In genomic region chr2:179277887-179278282, GRCm38 (mm10) we compare ENCODE assay signal across 13 mouse cellular contexts.
"Had no signal": no experiment of that assay in that cellular context is flagged by ENCODE, and none has a peak within 500 bp of the region (broad histone marks: within the 10 kb centered on the region; RNA-seq: fewer than 3 reads in every experiment).

No protein-coding gene starts in this region.

- DNase-seq: kidney, adult 8-10 months; kidney, postnatal 25 days; layer of hippocampus, postnatal 36 days; midbrain, embryonic 14.5 days; right cerebral cortex, adult 18-20 months; right cerebral cortex, postnatal 25 days; thymus, postnatal 4 days had no signal

- H3K4me1 ChIP-seq: limb, embryonic 13.5 days; midbrain, embryonic 10.5 days had no signal

- H3K36me3 ChIP-seq: limb, embryonic 13.5 days; midbrain, embryonic 10.5 days; neural tube, embryonic 15.5 days had no signal

- H3K27me3 ChIP-seq: limb, embryonic 13.5 days; neural tube, embryonic 15.5 days had no signal

- H3K4me3 ChIP-seq: limb, embryonic 13.5 days; midbrain, embryonic 10.5 days; myocyte; neural tube, embryonic 15.5 days had no signal

- H3K4me2 ChIP-seq: limb, embryonic 13.5 days; neural tube, embryonic 15.5 days had no signal

- H3K9ac ChIP-seq: limb, embryonic 13.5 days; liver, embryonic 14.5 days; neural tube, embryonic 15.5 days had no signal

- H3K9me3 ChIP-seq: limb, embryonic 13.5 days; midbrain, embryonic 10.5 days; neural tube, embryonic 15.5 days had no signal

- H3K27ac ChIP-seq: limb, embryonic 13.5 days; liver, embryonic 14.5 days; midbrain, embryonic 10.5 days; neural tube, embryonic 15.5 days; stomach, postnatal 0 days had no signal
